Mouse (Mus musculus) olfactory bulb, adult 2 months (tissue): ENCODE measurements at regions not wholly inside any gene's neighbourhood (a gene's known extent, or its start where the extent isn't known, plus 50 kb on each side); places are given as distances from the start of the nearest gene placed in this dataset.

Experiments
- CTCF ChIP-seq: fragments of 200-500 bp; IDR thresholded peaks from 2 replicates; pipeline ENCODE4 v1.5.1; 2012; ENCODE audit warnings: low read depth, mild to moderate bottlenecking, low read length, moderate library complexity; ENCODE audit not compliant: insufficient read depth
- POLR2A ChIP-seq: fragments of 200-500 bp; IDR thresholded peaks from 2 replicates; pipeline ENCODE4 v1.6.1; 2012; ENCODE audit warnings: mild to moderate bottlenecking, low read depth, low read length, moderate library complexity; ENCODE audit not compliant: insufficient read depth

GRCm38 (mm10) chr12:29433936-29434335 lies 94.2 kb upstream of the Myt1l start:
- TF ChIP-seq POLR2A: no peak
- TF ChIP-seq CTCF: no peak
